Mouse (Mus musculus) right cerebral cortex, postnatal 14 days (tissue): ENCODE measurements at regions not wholly inside any gene's neighbourhood (a gene's known extent, or its start where the extent isn't known, plus 50 kb on each side); places are given as distances from the start of the nearest gene placed in this dataset.
A peak's percentile ranks its signal among the peaks of the same experiment; 100 is the strongest.

Source experiments
- DNase-seq: peaks from one replicate; pipeline ENCODE4 v3.0.0; 2022

DNA sequence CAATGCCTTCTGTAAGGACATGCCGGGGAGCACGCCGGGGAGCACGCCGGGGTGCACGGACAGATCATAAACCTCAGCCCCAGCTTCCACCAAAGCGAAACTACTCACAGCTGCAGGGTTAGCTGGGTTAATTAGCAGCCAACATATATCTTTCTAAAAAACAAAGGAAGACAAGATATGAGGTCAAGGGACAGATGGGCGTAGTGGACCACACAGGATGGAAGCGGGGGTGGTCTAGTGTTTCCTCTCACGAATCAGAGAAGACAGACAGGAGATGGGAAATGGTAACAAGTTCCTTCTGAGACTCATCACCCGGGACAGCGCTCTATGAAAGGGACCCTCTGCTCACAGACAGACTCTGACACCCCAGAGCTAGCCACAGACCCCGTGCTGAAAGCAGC, 60.0 kb upstream of the Ajap1 start:
- no peak for DNase-seq

DNA sequence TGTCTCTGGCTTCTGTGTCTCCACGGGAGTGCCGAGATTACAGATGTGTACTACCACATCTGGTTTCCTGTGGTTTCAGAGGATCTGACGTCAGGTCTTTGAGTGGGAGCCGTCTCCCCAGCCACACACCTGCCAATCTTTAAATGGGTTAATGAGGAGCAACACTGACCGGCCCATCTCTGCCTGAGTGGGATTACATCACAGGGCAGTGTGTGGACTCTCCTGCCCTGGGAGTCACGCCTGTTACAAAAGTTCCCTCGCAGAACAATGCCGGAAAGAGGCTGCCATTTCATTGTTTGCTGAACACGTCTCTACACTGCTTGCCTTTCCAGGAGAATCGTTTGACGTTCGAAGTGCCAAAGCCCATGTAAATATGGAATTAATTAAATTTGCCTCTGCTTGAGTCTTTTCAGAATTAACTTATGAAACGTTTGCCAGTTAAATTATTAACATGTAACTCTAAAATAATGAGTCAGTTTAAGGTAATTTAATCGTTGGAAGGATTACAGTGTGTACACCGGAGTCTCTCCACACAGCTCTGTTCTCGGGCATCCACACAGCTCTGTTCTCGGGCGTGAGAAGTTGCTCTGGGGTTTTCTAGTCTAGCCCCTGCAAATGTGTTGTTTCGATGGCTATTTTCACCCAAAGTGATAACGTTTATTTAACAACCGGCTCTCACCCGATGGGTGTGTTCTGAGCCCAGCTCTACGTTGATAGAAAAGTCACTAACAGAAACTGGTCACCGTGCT, 61.5 kb upstream of the Ajap1 start:
- no peak for DNase-seq

DNA sequence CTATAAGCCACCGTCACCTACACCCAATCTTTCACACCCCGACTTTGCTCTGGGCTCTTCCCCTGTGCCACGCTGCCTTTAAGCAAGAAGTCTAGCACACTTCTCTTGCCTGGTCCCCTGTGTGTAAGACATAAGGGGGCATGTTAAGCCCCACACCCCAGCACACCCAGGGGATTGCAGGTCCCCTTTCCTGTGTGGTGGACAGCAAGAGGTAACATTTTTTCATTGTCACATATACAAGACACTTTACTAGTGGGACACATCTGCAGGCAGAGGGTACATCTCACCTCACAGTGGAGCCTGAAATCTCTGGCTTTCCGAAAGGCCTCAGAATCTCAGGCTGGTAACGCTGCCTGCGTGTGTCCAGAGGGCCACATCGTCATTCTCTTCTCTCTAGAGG, 64.1 kb upstream of the Ajap1 start:
- no peak for DNase-seq

DNA sequence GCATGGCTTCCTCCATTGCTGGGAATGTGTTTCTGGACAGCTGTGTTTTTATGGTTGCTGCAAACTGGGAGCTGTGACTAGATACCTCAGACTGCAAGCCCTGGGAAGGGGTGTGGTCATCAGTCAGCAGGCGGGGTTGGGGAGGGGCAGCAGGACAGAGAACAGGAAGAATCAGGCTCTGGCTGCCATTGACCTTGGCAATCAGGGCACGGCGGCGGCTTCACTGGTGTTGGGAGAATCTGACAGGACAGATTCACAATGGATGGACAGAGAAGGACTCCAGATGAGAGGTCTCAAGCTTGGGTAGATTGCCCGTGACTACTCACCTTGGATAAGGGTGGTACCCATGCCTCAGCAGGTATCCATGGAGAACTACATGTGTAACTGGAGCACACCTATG, 64.5 kb upstream of the Ajap1 start:
- DNase-seq = peak; percentile 15

DNA sequence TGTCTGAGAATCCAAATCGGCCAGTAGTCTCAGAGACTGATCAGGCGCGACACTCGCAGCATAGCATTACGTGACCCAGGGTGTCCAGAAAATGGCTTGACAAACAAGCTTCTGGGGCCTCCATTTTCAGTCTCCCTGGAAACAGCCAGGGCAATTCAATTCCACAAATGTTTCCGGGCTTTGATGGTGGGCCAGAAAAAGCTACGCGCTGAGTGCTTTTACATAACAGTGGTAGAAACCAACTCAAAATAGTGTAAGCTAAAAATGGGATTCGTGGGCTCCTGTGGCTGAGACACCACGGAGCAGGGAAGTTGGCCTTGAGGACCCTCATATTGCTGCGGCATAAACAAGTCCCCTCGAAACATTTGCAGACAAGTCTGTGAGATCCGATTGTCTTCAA, 65.3 kb upstream of the Ajap1 start:
- peak; percentile 34 for DNase-seq

DNA sequence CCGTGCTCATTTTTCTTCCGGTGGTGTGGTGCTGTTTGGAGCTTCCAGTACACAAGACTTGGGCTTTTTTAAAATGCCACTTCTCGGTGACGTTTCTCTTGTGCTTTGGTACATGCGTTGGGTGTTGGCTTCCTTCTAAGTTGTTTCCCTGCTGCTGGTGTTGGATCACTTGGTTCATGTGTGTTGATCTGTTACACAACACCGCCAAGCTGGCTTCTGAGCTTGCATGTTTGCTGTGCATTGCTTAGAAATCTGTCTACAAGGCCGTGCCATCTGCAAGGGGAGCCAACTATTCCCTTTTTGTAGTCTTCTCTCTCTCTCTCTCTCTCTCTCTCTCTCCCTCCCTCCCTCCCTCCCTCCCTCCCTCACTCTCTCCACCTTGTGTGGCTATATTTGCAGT, 68.7 kb upstream of the Ajap1 start:
- no peak for DNase-seq

DNA sequence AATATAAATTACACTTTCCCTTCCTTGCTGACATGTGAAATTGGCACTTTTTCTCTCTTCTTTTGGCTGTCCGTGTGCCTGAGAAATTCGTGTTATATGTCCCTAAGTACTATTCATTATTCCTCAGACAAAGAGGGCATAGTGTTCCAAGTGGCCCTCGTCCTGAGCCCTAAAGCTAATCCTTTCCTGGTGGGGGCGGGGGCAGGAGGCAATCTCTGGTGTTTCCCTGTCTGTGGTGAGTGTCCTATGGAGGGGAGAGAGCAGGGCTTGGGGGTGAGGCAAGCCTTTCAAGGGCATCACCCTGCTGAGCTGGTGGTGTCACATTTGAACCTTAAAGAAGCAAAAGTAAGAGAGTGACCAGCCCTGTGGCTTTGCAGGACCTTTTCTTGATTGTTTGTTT, 69.9 kb upstream of the Ajap1 start:
- no peak for DNase-seq

DNA sequence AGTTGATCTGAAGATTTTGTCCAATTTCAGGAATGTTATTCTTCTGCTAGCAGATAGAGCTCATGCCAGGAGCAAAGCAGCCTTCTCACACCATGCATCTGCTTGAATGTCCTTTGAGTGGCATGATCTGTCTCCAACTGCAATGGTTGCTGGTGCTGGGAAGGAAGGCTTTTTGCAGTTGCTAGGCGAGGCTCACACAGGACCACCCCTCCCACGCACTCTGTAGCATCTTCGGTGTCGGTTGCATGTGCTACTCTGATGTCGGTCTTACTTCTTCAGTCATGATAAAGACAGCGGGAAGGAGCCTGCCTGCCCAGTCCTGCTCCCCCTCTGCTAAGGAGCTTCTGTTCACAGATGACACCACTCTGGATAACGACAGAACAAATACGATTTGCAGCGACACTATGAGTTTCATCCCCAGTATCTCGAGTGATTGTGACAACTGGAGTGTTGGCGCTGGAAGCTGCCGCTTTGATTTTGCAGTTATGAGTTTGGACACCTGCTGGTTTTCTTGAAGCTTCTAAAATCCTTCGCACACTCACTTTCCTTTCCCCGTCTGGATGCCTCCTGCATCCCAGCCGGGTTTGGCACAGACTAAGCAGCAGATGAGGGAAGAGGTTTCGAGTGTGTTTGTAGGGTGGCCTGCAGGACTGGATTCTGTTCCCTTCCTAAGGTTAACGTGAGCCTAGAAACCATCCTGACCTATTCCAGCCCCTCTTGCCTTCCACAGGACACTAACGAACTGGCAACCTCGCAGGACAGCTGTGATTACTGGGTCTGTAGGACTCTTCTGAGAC, 75.4 kb upstream of the Ajap1 start:
- DNase-seq = peak; percentile 34

DNA sequence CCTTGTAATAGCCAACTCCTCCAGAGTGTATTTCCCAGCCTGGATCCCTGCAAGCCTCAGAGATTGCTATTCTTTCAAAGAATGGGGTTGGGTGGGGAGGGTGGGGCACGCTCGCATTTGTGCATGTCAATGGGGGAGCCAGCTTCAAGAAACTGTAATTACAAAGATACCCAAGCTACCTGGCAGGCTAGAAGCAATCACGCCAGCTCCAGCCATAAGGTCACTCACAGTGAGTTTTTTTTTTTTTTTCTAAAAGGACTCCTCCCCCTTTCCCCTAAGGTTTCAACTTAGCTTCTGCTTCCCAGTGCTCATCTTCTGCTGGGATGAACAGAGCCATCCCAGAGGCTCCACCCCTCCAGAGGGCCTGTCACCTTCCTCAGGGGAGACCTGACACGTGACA, 77.0 kb upstream of the Ajap1 start:
- no peak for DNase-seq

DNA sequence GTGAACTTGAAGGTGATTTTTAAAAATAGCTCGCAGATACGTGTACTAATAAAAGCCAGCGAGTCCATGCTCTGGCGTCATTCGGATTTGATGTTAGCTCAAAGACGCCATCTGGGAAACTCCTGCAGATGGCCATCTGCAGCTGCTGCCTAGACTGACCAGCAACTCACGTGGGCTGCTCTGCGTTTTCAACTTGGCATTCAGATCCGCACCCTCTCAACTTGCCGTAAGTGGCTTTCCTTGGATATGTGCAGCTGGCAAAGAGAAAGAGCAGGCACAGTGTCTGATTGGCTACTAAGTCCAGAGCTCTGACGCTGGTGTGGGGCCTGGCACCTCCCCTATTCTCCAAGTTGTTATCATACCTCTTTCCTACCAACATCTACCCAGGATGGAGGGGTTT, 77.6 kb upstream of the Ajap1 start:
- no peak for DNase-seq

DNA sequence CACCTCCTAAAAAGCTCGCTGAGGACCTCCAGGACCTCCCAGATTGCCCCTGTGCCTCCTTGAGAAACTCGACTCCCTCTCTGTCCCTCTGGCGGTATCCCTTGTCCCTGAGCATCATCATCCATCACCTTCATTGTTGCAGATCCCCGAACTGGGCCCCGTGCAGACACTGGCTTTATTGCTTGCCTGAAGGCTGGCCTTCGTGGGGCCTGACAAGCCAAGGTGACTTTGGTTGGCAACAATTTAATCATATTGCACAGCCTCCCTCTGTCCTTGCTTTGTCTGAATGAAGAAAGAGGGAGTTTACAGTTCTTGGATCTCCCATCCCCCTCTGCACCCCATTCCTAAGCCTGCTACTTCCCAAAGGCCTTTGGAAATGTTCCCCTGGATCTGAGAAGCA, 78.3 kb upstream of the Ajap1 start:
- no peak for DNase-seq

DNA sequence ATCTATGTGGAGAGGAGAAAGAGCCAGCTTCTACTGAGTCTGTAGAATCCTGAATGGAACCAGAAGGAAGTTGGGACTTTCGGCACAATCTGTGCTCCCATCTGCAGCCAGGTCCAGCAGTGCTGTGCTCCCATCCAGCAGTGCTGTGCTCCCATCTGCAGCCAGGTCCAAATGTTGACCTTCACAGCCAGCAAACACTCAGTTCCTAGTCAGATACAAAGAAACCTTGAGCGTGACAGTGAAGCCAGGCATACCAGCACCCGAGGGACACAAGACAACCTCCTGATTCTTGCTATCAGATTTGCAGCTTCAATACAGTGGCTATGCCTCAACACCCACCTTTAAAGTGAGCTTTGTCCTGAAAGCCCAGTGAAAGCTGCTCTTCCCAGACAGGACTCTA, 79.4 kb upstream of the Ajap1 start:
- no peak for DNase-seq

DNA sequence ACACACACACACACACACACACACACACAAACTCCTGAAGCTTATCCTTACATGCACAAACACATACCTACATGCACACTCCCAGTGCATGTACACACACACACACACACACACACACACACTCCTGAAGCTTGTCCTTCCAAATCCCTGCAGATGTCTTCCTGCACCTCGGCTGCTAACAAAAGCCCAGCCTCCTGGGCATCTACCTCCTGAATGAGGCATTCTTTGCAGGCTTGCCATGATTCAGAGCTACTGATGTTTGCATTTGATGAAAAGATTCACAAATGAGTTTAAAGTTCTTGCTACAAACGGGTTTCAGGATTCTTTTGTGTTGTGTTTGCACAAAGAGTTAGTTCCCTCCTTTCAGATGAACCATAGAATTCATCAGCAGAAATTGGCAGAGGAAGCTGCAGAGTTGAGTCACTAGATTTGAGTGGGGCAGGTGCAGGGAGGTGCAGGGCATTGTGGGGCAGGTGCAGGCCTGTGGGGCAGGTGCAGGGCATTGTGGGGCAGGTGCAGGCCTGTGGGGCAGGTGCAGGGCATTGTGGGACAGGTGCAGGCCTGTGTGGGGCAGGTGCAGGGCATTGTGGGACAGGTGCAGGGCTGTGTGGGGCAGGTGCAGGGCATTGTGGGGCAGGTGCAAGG, 84.8 kb upstream of the Ajap1 start:
- no peak for DNase-seq

DNA sequence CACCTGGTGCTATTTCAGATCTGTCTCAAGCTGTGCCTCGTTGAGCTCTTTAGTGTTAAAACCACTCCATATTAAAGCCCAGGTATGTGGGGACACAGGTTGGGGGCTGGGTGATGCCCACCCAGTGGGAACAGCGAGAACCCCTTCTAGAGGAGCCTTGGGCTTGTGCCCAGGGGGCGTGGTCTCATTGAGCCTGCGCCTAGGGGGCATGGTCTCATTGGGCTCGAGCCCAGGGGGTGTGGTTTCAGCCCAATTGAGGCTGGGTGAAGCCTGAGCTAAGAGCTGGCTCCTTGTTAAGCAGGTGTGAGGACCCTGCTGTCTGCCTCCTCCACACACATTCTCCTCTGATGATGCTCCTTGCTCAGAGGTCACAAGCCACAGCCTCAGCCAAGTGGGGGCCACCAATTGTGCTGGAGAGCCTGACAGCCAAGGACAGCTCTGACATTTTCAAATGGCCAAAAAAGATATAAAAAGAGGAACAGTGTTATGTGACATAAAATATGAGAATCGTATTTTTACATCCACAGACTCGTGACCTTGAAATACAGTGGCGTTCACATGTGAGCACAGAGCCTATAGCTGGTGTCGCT, 90.7 kb upstream of the Ajap1 start:
- no peak for DNase-seq

DNA sequence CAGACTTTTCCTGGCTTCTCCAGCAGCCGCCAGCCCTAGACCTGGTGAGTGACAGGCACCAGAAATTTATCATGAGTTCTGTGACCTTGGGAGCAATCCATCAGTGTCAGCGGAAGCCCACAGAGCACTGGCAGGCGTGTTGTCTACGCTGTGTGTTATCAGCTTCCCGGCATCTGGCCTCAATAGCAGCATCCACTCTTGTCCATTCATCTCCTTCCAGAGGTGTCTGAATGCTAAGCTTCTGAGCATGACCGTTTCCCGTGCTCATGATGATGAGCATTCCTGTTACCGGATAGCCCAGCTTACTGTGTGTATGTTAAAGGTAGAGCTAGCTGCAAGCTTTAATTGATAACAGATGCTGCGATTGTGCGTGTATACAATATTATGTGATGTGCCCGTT, 110.7 kb upstream of the Ajap1 start:
- no peak for DNase-seq

DNA sequence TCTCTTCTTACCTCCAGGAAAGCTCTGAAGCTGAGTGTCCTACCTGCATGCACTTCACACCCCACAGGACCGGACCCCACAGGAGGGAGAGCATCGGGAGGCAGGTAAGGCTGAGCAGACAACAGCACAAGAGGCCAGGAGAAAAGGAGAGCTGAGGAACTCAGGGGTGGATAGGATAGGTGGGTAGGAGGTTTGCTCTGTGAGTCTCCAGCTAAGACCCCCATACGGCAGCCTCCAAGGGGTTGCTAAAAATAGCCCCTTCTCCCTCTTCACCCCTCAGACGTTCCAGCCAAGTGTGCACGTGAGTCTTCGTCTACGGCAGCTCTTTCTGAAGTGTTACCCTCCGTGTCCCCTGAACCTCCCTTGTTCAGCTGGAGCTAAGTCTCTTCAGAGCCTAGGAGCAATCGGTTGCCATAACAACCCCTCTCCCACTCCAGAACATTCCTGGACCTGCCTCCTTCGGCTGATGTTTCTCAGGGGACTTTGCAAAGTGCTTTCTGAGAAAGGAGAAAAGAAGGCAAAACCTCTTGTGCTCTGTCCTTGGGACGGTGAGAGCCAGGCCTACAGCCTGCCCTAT, 117.3 kb upstream of the Ajap1 start:
- DNase-seq = no peak

DNA sequence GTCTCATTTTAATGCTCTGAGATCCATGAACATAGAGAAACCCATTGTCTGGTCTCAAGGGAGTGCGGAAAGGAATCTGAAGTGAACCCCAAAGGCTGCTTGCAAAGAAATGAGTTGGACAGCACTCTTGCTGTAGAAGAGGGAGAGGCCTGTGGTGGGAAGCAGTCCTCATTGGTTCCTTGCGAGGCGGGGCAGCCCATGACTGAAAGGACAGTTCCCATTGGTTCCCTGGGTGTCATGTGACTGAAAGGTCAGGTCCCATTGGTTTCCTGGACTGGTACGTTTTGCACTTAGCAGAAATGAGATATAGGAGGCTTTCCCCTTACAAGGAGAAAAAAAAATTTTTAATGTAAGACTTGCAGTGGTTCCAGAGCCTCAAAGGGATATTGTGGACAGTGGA, 119.9 kb upstream of the Ajap1 start:
- DNase-seq = no peak

DNA sequence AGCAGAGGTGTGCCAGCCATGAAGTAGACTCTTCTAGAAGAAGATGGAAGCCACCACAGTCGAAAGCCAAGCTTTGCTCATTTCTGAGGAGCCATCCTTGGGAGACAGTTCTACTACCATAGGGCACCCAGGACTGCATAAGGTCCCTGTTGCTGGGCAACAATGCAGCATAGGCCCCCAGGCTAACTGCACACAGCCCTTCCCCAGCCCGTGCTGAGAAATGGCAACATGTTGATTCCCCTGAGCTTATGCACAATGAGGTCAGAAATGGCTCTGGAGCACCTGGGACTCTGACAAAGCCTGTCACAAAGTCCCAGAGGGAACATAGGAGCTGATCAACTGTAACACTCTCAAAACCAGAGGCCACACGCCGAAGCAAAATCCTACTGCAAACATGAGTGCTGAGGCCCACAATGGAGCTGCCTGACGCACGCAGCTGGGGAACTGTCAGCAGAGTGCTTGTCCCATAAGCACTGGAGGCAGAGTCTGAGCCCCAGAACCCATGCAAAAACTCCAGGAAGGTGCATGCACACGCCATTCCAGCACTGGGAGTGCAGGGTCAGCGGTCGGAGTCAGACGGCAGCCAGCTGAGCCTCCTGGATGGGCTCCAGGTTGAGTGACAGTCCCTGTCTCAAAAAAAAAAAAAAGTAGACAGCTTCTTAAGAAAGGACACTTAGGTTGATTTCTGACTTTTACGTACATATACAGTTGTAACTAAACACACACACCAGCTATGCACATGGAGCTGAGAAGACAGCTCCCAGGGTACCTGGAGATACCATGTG, 120.6 kb upstream of the Ajap1 start:
- no peak for DNase-seq

DNA sequence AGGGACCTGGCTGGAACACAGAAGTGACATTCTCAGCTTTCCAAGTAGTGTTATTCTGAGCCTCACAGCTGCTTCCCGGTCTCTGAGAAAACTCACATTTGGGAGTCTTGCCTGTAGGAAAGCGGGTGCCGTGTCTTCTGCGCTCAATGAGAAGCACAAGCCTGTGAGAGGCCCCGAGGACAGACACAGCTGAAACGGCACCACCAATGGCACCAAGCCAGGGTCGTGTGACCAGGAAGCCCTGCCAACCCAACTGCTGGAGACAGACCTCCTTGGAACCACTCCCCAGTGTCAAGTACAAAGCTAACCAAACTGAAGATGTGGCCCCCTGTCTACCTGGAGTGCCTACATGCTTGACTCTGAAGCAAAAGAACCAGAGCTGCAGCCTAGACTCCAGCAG, 121.3 kb upstream of the Ajap1 start:
- DNase-seq = peak; percentile 50

DNA sequence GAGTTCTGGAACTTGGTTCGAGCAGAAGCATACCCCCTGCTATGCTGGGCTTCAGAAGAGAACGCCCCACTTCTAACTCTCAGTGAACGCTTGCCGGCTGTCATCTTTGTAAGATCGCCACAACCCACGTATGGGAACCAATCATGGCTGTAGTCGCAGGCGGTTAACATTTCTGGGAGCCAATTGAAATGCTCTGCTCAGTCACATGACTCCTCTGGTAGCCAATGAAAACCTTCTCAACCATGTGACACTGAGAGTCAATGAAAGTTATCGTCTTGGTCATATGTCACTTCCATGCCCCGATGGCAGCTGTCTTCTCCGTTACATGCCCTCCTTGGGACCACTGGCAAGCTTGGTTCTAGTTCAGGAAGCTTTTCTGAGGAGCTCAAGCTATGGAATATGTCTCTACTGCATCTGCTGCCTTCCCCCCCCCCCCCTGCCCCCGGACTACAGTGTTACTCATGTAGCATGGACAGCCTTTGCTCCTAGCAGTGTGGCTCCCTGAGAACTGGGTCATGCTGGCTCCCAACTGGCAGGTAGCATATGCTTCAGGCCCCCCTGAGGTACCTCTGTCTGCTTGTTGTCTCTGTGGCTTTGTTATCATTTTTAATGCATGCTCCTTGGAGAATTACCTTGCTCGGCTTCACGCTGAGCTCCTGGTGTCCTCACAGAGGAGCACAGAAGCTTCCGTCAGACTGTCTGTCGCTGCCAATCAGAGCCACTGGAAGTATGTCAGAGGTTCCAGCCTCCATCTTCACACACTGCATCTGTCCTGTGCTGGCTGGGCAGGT, 122.3 kb upstream of the Ajap1 start:
- no peak for DNase-seq

DNA sequence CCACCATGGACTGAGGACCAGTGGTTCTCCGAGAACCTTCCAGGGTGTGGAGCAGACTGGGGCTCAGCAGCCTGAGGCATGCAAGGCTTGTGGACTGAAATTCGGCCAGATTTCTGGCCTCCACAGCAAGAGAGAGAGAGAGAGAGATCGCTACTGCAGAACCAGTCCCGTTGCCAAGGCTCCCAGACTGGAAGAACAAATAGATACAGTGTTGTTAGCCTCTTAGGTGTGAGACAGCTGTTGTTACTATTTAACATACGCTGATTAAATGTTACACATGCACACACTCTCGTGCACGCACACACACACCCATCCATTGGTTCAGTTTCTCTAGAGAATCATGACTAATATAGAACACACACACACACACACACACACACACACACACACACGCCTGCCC, 133.4 kb upstream of the Ajap1 start:
- peak; percentile 31 for DNase-seq

DNA sequence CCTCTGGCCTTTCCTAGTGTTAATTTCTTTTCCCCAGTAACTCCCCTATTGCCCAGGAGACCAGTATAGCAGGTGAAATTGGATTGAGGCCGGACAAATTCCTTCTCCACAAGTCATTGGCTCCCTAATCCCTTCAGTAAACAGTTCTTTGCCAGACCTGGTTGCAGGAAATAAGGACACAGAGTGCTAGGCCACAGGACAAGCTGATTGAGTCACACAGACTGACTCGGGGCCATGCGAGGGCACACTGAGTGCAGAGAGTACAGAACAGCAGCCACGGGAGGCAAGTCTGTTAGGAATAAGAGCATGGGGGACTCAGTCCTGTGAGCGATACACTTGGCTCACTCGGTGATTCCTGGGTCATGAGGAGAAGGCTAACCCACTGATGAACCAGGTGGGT, 134.3 kb upstream of the Ajap1 start:
- no peak for DNase-seq
